Mouse (Mus musculus) hindbrain, embryonic 13.5 days (tissue): ENCODE data around the gene Krtap10-4. TPM values are rescaled to one million over a fixed set of nuclear protein-coding genes. Genes with fewer than 3 reads are reported as not detected.
A peak's percentile ranks its signal among the peaks of the same experiment; 100 is the strongest.
"Not testable (repeated sequence)": the region's sequence is repeated elsewhere in the genome, so short reads cannot be mapped to it uniquely, and the experiment has no call there.

Source experiments
- ATAC-seq: fragments of 200-750 bp; cut with Nextera tagmentation; 2 replicates; pipeline ENCODE4 v1.8.0; 2017; ENCODE audit warnings: moderate TSS enrichment; ENCODE audit not compliant: low FRiP score
- H3K27ac ChIP-seq: fragments of 300-500 bp; sonication (generic); 2 replicates; pipeline ENCODE4 v1.5.1; 2015; ENCODE audit warnings: inconsistent platforms, mild to moderate bottlenecking, moderate library complexity
- H3K27me3 ChIP-seq: fragments of 300-500 bp; sonication (generic); 2 replicates; pipeline ENCODE4 v1.6.1; 2015; ENCODE audit warnings: mild to moderate bottlenecking, inconsistent platforms
- H3K36me3 ChIP-seq: fragments of 300-500 bp; sonication (generic); 2 replicates; pipeline ENCODE4 v1.6.1; 2015; ENCODE audit warnings: mild to moderate bottlenecking, inconsistent platforms
- H3K4me1 ChIP-seq: fragments of 300-500 bp; sonication (generic); replicated peaks from 2 replicates; pipeline ENCODE4 v1.6.1; 2015; ENCODE audit warnings: inconsistent platforms
- H3K4me2 ChIP-seq: fragments of 300-500 bp; sonication (generic); 2 replicates; pipeline ENCODE4 v1.6.1; 2015; ENCODE audit warnings: inconsistent platforms, mild to moderate bottlenecking, moderate library complexity
- H3K4me3 ChIP-seq: fragments of 300-500 bp; sonication (generic); 2 replicates; pipeline ENCODE4 v1.5.1; 2015; ENCODE audit warnings: mild to moderate bottlenecking, inconsistent platforms
- H3K9ac ChIP-seq: fragments of 300-500 bp; sonication (generic); 2 replicates; pipeline ENCODE4 v1.6.1; 2015; ENCODE audit warnings: mild to moderate bottlenecking, inconsistent platforms
- H3K9me3 ChIP-seq: fragments of 300-500 bp; sonication (generic); 2 replicates; pipeline ENCODE4 v1.6.1; 2016; ENCODE audit warnings: inconsistent platforms
- WGBS: fragments of 180-500 bp; shearing (Covaris S2); methylation state at CpG from one replicate; pipeline ENCODE4 v1.1.7; 2015; 5-methylcytosine and 5-hydroxymethylcytosine counted together
- polyA plus RNA-seq: library from polyadenylated mRNA; unstranded; fragments of >200 nt; fragmentation: Nextera tagmentation; extraction: Ambion mirVana; gene quantifications from 2 replicates; pipeline ENCODE4 v1.2.1, GENCODE M21; 2015

Krtap10-4 gene
- polyA plus RNA-seq, 1 experiment from 2014 or later: not detected

DNA sequence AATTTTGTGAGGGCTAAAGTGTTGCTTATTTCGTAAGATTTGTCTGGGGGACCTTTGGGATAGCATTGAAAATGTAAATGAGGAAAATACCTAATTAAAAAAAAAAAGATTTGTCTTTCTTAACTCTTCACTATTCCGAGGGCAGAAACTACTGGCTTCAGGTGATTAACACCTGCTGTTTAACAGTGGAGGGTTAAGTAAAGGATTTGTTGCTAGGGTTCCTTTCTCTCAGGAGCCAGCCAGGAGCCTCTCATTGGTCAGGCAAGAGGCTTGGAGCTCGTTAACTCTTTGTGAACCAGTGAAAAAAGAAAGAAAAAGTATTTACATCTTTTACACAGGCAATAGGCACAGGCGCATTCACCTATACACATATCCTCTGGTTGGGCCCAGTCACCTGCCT lies 7.7 kb downstream of the Krtap10-4 start:
- Histone ChIP-seq H3K9me3 (peaks cover 6% of the 10 kb centered on the region; the same call in 1 of the 2 replicates), H3K27me3 (no peaks in the 10 kb centered on the region), H3K9ac (no peak overlapping the region; the same call in 1 of the 2 replicates), H3K4me1 (0 out of 2 replicates have a peak, but pooled peaks cover under 1% of the 10 kb centered on the region), H3K27ac (no peak overlapping the region), H3K36me3 (no peaks in the 10 kb centered on the region), H3K4me2 (no peak overlapping the region), H3K4me3 (no peak overlapping the region)
- ATAC-seq: no peak
- 57% methylated on average over 4 of the region's 4 CpGs for WGBS

- ATAC-seq: peak; percentile 66
- WGBS: 98% methylated on average over 4 of the region's 4 CpGs
Observed at GRCm38 (mm10) chr10:77818523-77818922, 8.4 kb downstream of the Krtap10-4 start.

DNA sequence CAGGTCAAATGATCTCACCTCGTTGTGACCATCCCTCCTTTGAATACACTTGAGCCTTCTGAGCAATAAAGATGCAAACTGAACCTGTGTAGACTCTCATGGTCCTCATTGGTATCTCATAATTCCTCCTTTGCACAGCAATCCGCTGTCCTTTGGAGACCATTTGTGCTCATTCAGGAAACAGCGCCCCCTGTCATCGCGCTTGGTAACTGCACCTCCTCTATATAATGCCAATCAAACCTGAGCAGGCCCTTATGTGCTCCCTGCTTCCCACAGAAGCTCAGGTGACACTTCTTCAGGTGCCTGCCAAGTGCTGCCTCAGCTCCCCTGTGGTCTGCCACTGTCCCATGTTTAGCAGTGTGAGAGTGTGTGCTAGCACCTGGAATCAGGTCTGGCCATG lies 11.4 kb downstream of the Krtap10-4 start:
- WGBS: 32% methylated on average over 5 of the region's 5 CpGs
- Histone ChIP-seq H3K9ac (no peak overlapping the region), H3K4me3 (no peak overlapping the region), H3K4me1 (0 out of 2 replicates have a peak, but pooled peaks cover 3% of the 10 kb centered on the region), H3K4me2 (no peak overlapping the region), H3K27me3 (no peaks in the 10 kb centered on the region), H3K36me3 (no peaks in the 10 kb centered on the region), H3K27ac (no peak overlapping the region), H3K9me3 (no peaks in the 10 kb centered on the region)
- ATAC-seq: no peak

More at GRCm38 (mm10) chr10:77818523-77818922, 8.4 kb downstream of the Krtap10-4 start:
- H3K4me2 ChIP-seq: no peak overlapping the region
- no peaks in the 10 kb centered on the region for H3K36me3 ChIP-seq
- H3K4me3 ChIP-seq: no peak overlapping the region
- 0 out of 2 replicates have a peak, but pooled peaks cover 3% of the 10 kb centered on the region for H3K4me1 ChIP-seq
- H3K27ac ChIP-seq: no peak overlapping the region
- H3K9ac ChIP-seq: no peak overlapping the region
- no peaks in the 10 kb centered on the region for H3K9me3 ChIP-seq
- no peaks in the 10 kb centered on the region for H3K27me3 ChIP-seq

- no peaks in the 10 kb centered on the region for H3K9me3 ChIP-seq
- H3K4me2 ChIP-seq: no peak within 1 kb of the TSS
- H3K27me3 ChIP-seq: no peaks in the 10 kb centered on the region
- no peak within 1 kb of the TSS for H3K27ac ChIP-seq
- no peaks in the 10 kb centered on the region for H3K36me3 ChIP-seq
- H3K4me3 ChIP-seq: no peak within 1 kb of the TSS
- H3K9ac ChIP-seq: no peak within 1 kb of the TSS
- 0 out of 2 replicates have a peak, but pooled peaks cover 3% of the 10 kb centered on the region for H3K4me1 ChIP-seq
- 59% methylated on average over 4 of the region's 4 CpGs for WGBS
- no peak for ATAC-seq
Observed at GRCm38 (mm10) chr10:77814382-77814781, 12.5 kb downstream of the Krtap10-4 start, which contains the start of gene Gm2696. Gene Gm2696 (plus strand): TSS chr10:77814682.

- Histone ChIP-seq H3K9ac (no peak within 1 kb of the TSS), H3K27ac (no peak within 1 kb of the TSS)
- ATAC-seq: no peak
Observed at GRCm38 (mm10) chr10:77811743-77812142, 15.2 kb downstream of the Krtap10-4 start, which contains the start of gene Gm9507. Gene Gm9507 (minus strand): TSS chr10:77811843.

DNA sequence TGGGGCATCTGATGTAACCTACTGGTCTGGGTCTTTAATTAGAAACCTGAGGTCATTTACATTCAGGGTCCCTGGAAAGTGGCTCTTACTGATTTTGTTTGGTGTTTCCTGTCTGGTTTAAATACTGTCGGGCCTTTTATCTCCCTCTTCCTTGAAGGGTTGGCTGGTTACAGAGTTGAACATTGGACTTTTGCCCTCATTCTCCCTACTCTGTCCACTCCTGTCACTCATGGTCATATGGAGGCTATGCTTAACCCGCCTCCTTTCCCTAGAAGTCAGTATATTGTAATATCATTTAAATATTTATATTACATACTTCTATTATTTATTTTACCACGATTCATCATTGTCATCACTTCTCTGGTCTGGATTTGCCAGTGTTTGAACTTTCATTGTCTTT lies 22.8 kb downstream of the Krtap10-4 start:
- no peak overlapping the region for H3K4me3 ChIP-seq
- H3K27ac ChIP-seq: no peak overlapping the region
- no peaks in the 10 kb centered on the region for H3K4me1 ChIP-seq
- H3K9ac ChIP-seq: no peak overlapping the region
- no peaks in the 10 kb centered on the region; the same call in 1 of the 2 replicates for H3K9me3 ChIP-seq
- no peaks in the 10 kb centered on the region for H3K27me3 ChIP-seq
- H3K4me2 ChIP-seq: no peak overlapping the region
- no peak for ATAC-seq
- 87% methylated on average over 3 of the region's 3 CpGs for WGBS
- H3K36me3 ChIP-seq: no peaks in the 10 kb centered on the region

More at GRCm38 (mm10) chr10:77811743-77812142, 15.2 kb downstream of the Krtap10-4 start, which contains the start of gene Gm9507:
- H3K36me3 ChIP-seq: no peaks in the 10 kb centered on the region
- 0 out of 2 replicates have a peak, but pooled peaks cover 3% of the 10 kb centered on the region for H3K4me1 ChIP-seq
- H3K4me3 ChIP-seq: no peak within 1 kb of the TSS
- no peak within 1 kb of the TSS for H3K4me2 ChIP-seq
- no peaks in the 10 kb centered on the region for H3K27me3 ChIP-seq
- H3K9me3 ChIP-seq: no peaks in the 10 kb centered on the region; the same call in 1 of the 2 replicates
- WGBS: 74% methylated on average over 5 of the region's 5 CpGs

- H3K4me2 ChIP-seq: no peak within 1 kb of the TSS
- WGBS: 63% methylated on average over 8 of the region's 8 CpGs
- no peaks in the 10 kb centered on the region for H3K9me3 ChIP-seq
- H3K9ac ChIP-seq: no peak within 1 kb of the TSS
- H3K36me3 ChIP-seq: no peaks in the 10 kb centered on the region
- H3K27me3 ChIP-seq: no peaks in the 10 kb centered on the region
- no peak for ATAC-seq
- H3K4me3 ChIP-seq: no peak within 1 kb of the TSS
- peaks cover 10% of the 10 kb centered on the region; the same call in 1 of the 2 replicates for H3K4me1 ChIP-seq
- H3K27ac ChIP-seq: no peak within 1 kb of the TSS
Observed at GRCm38 (mm10) chr10:77798921-77799508, 27.9 kb downstream of the Krtap10-4 start, which contains the start of gene Gm19668. Gene Gm19668 (minus strand): TSS chr10:77799133.

DNA sequence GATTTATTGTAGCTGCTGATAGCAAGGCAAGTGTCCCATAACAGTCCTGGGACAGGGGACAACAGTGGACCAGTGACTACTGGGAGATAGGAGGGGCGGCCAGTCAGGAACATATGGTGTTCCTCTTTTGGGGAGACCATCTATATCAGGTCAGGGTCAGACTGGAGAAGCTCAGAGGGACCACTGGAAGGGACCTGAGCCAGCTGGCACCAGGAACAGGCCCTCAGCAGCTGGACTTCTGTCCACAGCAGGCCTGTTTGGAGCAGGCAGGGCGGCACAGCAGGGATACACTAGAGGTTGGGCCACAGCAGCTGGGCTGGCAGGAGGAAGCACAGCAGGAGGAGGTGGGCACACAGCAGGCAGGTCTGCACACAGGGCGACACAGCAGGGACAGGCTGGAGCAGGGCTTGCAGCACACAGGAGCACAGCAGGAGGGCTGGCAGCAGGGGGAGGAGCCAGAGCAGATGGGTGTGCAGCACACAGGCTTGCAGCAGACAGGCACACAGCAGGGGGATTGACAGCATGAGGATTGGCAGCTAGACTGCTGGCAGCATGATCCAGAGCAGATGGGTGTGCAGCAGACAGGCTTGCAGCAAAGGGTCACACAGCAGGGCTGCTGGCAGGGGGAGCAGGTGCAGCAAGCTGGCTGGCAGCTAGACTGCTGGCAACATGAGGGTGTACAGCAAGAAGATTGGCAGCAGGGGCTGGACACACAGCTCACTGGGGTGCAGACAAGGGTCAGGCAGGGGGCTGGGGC lies 28.6 kb downstream of the Krtap10-4 start:
- not testable (repeated sequence) for H3K4me2 ChIP-seq, H3K36me3 ChIP-seq, H3K27ac ChIP-seq, H3K9me3 ChIP-seq, ATAC-seq, H3K9ac ChIP-seq, H3K27me3 ChIP-seq, H3K4me3 ChIP-seq
- H3K4me1 ChIP-seq: peaks cover 10% of the 10 kb centered on the region; the same call in 1 of the 2 replicates
- WGBS: 30% methylated on average over 3 of the region's 3 CpGs

DNA sequence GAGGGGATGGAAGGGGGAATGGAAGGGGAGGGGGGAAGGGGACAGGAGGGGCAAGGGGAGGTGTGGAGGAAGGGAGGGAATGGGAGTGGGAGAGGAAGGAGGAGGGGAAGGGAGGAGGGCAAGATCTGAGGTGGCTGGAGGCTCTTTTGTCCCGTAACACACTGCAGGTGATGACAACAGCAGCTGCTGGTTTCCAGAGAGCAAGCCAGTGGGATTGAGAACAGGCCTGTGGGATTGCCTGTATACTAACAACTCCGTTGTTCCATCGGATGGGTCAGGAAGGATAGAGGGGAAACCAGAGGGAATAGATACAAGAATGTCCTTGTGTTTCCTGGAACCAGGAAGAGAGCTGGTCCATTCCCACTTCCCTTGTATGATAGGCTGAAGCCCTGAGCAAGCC lies 29.2 kb downstream of the Krtap10-4 start:
- Histone ChIP-seq H3K9me3 (no peaks in the 10 kb centered on the region), H3K4me2 (no peak overlapping the region), H3K9ac (no peak overlapping the region), H3K4me1 (peaks cover 10% of the 10 kb centered on the region; the same call in 1 of the 2 replicates), H3K27ac (no peak overlapping the region), H3K27me3 (no peaks in the 10 kb centered on the region), H3K4me3 (no peak overlapping the region), H3K36me3 (no peaks in the 10 kb centered on the region)
- no peak for ATAC-seq
- WGBS: 13% methylated on average over 3 of the region's 3 CpGs

DNA sequence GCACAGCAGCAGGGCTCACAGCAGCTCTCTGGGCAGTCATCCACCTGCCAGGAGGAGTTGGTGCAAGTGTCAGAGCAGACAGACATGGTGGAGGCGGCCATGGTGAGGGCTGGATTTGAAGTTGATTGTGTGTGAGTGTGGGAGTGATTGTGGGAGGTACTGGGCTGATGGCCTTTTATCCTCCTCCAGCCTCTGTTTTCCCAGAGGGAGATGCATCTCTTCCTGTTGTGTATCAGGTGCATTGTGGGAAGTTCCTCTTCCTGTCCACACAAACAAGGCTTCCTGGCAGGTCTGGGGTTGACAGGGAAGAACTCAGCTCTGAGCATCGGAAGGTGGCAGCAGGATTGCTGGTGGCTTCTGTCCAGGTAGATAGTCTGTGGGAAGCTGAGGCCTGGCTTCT lies 31.9 kb downstream of the Krtap10-4 start, which contains the start of gene Gm9639:
Gene Gm9639 (minus strand): TSS at position 101 of the 400 bp plus-strand sequence.
- ATAC-seq: no peak
- Histone ChIP-seq H3K36me3 (no peaks in the 10 kb centered on the region), H3K27ac (no peak within 1 kb of the TSS), H3K9me3 (no peaks in the 10 kb centered on the region), H3K4me1 (peaks cover 10% of the 10 kb centered on the region; the same call in 1 of the 2 replicates), H3K4me3 (no peak within 1 kb of the TSS), H3K27me3 (no peaks in the 10 kb centered on the region), H3K4me2 (no peak within 1 kb of the TSS), H3K9ac (no peak within 1 kb of the TSS)
- 67% methylated on average over 2 of the region's 2 CpGs for WGBS

DNA sequence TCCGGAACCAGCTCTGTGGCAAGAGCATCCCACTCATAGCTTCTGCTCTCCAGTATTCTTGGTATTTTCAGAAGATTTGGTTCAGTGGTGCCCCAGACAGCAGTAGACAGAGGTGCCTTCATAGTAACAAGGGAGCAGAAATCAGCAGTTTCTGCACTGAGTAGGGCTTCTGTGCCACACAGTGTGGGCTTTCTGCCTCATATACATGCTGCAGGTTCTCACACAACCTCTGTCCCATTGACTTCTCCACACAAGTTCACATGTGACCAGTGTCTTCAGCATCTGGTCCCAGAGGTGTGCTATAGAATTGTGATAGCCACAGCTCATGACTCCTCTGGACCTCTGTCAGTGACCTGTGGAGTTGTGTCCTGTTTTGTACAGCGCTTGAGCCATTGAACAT lies 38.3 kb downstream of the Krtap10-4 start:
- Histone ChIP-seq H3K9me3 (no peaks in the 10 kb centered on the region), H3K4me1 (no peaks in the 10 kb centered on the region), H3K27ac (no peak overlapping the region)

DNA sequence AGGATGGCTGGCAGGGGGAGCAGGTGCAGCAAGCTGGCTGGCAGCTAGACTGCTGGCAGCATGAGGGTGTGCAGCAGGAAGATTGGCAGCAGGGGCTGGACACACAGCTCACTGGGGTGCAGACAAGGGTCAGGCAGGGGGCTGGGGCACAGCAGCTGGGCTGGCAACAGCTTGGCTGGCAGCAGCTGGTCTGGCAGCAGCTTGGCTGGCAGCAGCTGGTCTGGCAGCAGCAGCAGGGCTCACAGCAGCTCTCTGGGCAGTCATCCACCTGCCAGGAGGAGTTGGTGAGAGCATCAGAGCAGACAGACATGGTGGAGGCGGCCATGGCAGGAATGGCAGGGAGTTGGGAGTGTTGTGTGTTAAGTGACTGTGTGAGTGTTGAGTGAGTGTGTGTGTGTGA lies 39.0 kb downstream of the Krtap10-4 start, which contains the start of gene Gm7137:
Gene Gm7137 (minus strand): TSS at position 325 of the 400 bp plus-strand sequence.
- not testable (repeated sequence) for H3K4me1 ChIP-seq, H3K27ac ChIP-seq, H3K9me3 ChIP-seq, ATAC-seq, H3K9ac ChIP-seq, H3K36me3 ChIP-seq, H3K4me2 ChIP-seq, H3K27me3 ChIP-seq, H3K4me3 ChIP-seq
- 80% methylated on average over 1 of the region's 1 CpGs for WGBS

More for the DNA sequence above, 38.3 kb downstream of the Krtap10-4 start:
- no peaks in the 10 kb centered on the region for H3K27me3 ChIP-seq
- no peaks in the 10 kb centered on the region for H3K36me3 ChIP-seq
- WGBS: 85% methylated on average over 2 of the region's 2 CpGs
- no peak for ATAC-seq
- no peak overlapping the region for H3K9ac ChIP-seq
- H3K4me3 ChIP-seq: no peak overlapping the region
- H3K4me2 ChIP-seq: no peak overlapping the region
